Mouse (Mus musculus) cerebellum, adult 2 months (tissue): Measurements from ENCODE around the gene Cacna2d2.

Experiments
- CTCF ChIP-seq: fragments of 200-500 bp; IDR thresholded peaks from 2 replicates; pipeline ENCODE4 v1.5.1; 2011; ENCODE audit warnings: low read depth, mild to moderate bottlenecking, control low read depth, low read length, moderate library complexity, borderline replicate concordance; ENCODE audit not compliant: insufficient read depth
- POLR2A ChIP-seq: fragments of 200-500 bp; IDR thresholded peaks from 2 replicates; pipeline ENCODE4 v1.6.1; 2011; ENCODE audit warnings: low read length, control low read depth, borderline replicate concordance; ENCODE audit not compliant: insufficient read depth

DNA sequence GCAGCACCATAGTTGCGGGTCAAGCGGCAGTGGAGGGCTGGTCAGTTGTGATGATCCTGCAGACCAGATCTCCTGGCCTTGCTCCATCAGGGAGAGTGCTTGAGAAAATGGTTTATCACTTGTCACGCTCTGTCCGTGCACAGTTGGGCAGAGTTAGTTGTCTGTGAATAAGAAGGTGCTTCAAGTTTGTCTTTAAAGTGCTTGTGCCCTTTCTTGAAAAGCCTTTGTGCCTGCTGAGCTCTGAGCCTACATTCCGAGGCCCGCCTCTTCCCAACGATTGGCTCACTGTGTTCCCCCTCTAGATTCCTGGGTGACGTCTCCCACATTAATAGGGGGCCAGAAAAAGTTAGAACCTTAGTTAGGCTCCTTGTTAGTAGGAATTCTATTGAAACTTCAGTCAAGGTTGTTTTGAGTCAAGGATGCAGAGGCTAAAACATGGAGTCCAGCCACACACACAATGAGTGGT is 152.5 kb downstream of the Cacna2d2 start:
- no peak for TF ChIP-seq POLR2A
- no peak for TF ChIP-seq CTCF
